In genomic region chr8:119345029-119345682, GRCm38 (mm10) we compare ENCODE assay signal across 8 mouse cellular contexts. TPM values are rescaled to one million over a fixed set of nuclear protein-coding genes. Genes with fewer than 3 reads are reported as not detected.
DNase-seq lines count a peak whose midpoint lies in the region; ATAC-seq lines count a peak whose summit lies in the region.

No protein-coding gene starts in this region.

- H3K27ac ChIP-seq in kidney, embryonic 15.5 days: peak overlapping the region; percentile 49; the same call in 1 of the 2 replicates
- no peak overlapping the region for H3K27ac ChIP-seq in forebrain, embryonic 11.5 days (ENCODE audit: low read depth, low read length)
- H3K27ac ChIP-seq in limb, embryonic 12.5 days: no peak overlapping the region

- H3K4me3 ChIP-seq in kidney, embryonic 15.5 days (replicated peaks): peak overlapping the region; percentile 100
- H3K4me3 ChIP-seq in forebrain, embryonic 11.5 days (ENCODE audit: low read depth, low read length): peak overlapping the region; percentile 95
- H3K4me3 ChIP-seq in limb, embryonic 12.5 days (replicated peaks): peak overlapping the region; percentile 96

- peak overlapping the region; percentile 98 for H3K9ac ChIP-seq in kidney, embryonic 15.5 days
- peak overlapping the region; percentile 91 for H3K9ac ChIP-seq in forebrain, embryonic 11.5 days (ENCODE audit: low read length)
- peak overlapping the region; percentile 94 for H3K9ac ChIP-seq in limb, embryonic 12.5 days (replicated peaks)

- ATAC-seq in kidney, embryonic 15.5 days (replicated peaks; ENCODE audit: low FRiP score): no peak
- ATAC-seq in forebrain, embryonic 11.5 days (replicated peaks; ENCODE audit: low FRiP score): no peak
- ATAC-seq in limb, embryonic 12.5 days (ENCODE audit: insufficient number of reproducible peaks, insufficient read depth, low FRiP score, low TSS enrichment, low read depth): no peak

- peak overlapping the region; percentile 68 for H3K4me2 ChIP-seq in kidney, embryonic 15.5 days
- H3K4me2 ChIP-seq in forebrain, embryonic 11.5 days (ENCODE audit: low read depth, low read length, severe bottlenecking): peak overlapping the region; percentile 68
- H3K4me2 ChIP-seq in limb, embryonic 12.5 days: peak overlapping the region; percentile 70

- DNase-seq in kidney, adult 8-10 months: no peak
- peak; percentile 14 for DNase-seq in Muller cell, postnatal 12 days (ENCODE audit: inconsistent ontology term)
- DNase-seq in forebrain, embryonic 11.5 days (ENCODE audit: low spot score): no peak
- peak; percentile 10 for DNase-seq in retina, embryonic 14.5 days (ENCODE audit: low spot score)
- DNase-seq in urinary bladder, adult 2 months (ENCODE audit: low spot score): no peak
- DNase-seq in T-cell, adult 2 months (ENCODE audit: low spot score): no peak

- whole genome bisulfite sequencing in kidney, embryonic 15.5 days: 55% methylated on average over 22 of the region's 22 CpGs
- WGBS in forebrain, embryonic 11.5 days: 52% methylated on average over 22 of the region's 22 CpGs
- WGBS in limb, embryonic 12.5 days: 54% methylated on average over 22 of the region's 22 CpGs

- H3K9me3 ChIP-seq in kidney, embryonic 15.5 days (replicated peaks): no peaks in the 10 kb centered on the region
- H3K9me3 ChIP-seq in forebrain, embryonic 11.5 days (ENCODE audit: control insufficient read depth, low read length): peaks cover 4% of the 10 kb centered on the region; the same call in 1 of the 2 replicates
- H3K9me3 ChIP-seq in limb, embryonic 12.5 days: 0 out of 2 replicates have a peak, but pooled peaks cover 7% of the 10 kb centered on the region

- H3K27me3 ChIP-seq in kidney, embryonic 15.5 days: no peaks in the 10 kb centered on the region
- no peaks in the 10 kb centered on the region for H3K27me3 ChIP-seq in forebrain, embryonic 11.5 days (ENCODE audit: control insufficient read depth, insufficient read depth, low read length)
- H3K27me3 ChIP-seq in limb, embryonic 12.5 days: peaks cover 4% of the 10 kb centered on the region; the same call in 1 of the 2 replicates

- peaks cover 12% of the 10 kb centered on the region for H3K4me1 ChIP-seq in kidney, embryonic 15.5 days
- peaks cover 4% of the 10 kb centered on the region; the same call in 1 of the 2 replicates for H3K4me1 ChIP-seq in forebrain, embryonic 11.5 days (replicated peaks; ENCODE audit: control insufficient read depth, insufficient read depth, low read length)
- H3K4me1 ChIP-seq in limb, embryonic 12.5 days (replicated peaks): peaks cover 8% of the 10 kb centered on the region

- H3K36me3 ChIP-seq in kidney, embryonic 15.5 days: peaks cover 42% of the 10 kb centered on the region
- H3K36me3 ChIP-seq in forebrain, embryonic 11.5 days (ENCODE audit: control insufficient read depth, insufficient read depth, low read length): peaks cover 2% of the 10 kb centered on the region; the same call in 1 of the 2 replicates
- peaks cover 42% of the 10 kb centered on the region for H3K36me3 ChIP-seq in limb, embryonic 12.5 days

RNA-seq across cellular contexts. Expression of gene Hsbp1, which starts 0.9 kb away (rescaled TPM):
- polyA plus RNA-seq in kidney, embryonic 15.5 days (2015; fragmentation: Nextera tagmentation; extraction: Ambion mirVana): 322 TPM in 2 replicates
- 301 and 310 TPM in 2 replicates for polyA plus RNA-seq in forebrain, embryonic 11.5 days (2014; fragmentation: Nextera tagmentation; extraction: Ambion mirVana)
- polyA plus RNA-seq in limb, embryonic 12.5 days (2016; fragmentation: Nextera tagmentation; extraction: Ambion mirVana): 293 and 299 TPM in 2 replicates
- 215 and 252 TPM in 2 replicates for polyA plus RNA-seq in urinary bladder, adult 2 months (2012; rRNA removed)

RNA-seq across cellular contexts. Expression of gene Mlycd, which starts 49.5 kb away (rescaled TPM):
- polyA plus RNA-seq in kidney, embryonic 15.5 days (2015; fragmentation: Nextera tagmentation; extraction: Ambion mirVana): 11.7 and 12.8 TPM in 2 replicates
- polyA plus RNA-seq in forebrain, embryonic 11.5 days (2014; fragmentation: Nextera tagmentation; extraction: Ambion mirVana): 12.0 and 13.5 TPM in 2 replicates
- polyA plus RNA-seq in limb, embryonic 12.5 days (2016; fragmentation: Nextera tagmentation; extraction: Ambion mirVana): 9.3 and 10.5 TPM in 2 replicates
- polyA plus RNA-seq in urinary bladder, adult 2 months (2012; rRNA removed): 21.6 and 23.2 TPM in 2 replicates

Comparison
In these comparisons a context has a peak if more than half of its experiments do, and no peak if none do; other contexts are left out.
1. DNase-seq: peak in Muller cell, postnatal 12 days (single experiment) and retina, embryonic 14.5 days (single experiment); none in kidney, adult 8-10 months (0 of 2), forebrain, embryonic 11.5 days (single experiment), urinary bladder, adult 2 months (single experiment) and T-cell, adult 2 months (single experiment).
2. Peak in every context shown above with its lines, with median percentiles within 50 percentile points of each other: H3K4me2 ChIP-seq, H3K4me3 ChIP-seq and H3K9ac ChIP-seq.